Mouse (Mus musculus) embryonic facial prominence, embryonic 10.5 days (tissue): ENCODE results near the gene Srrm3. TPM values are rescaled to one million over a fixed set of nuclear protein-coding genes. Genes with fewer than 3 reads are reported as not detected.

Experiments
- DNase-seq: peaks from one replicate; pipeline ENCODE4 v3.0.0-alpha.2; 2017; ENCODE audit warnings: low spot score
- H3K27ac ChIP-seq: fragments of 300-500 bp; sonication (generic); replicated peaks from 2 replicates; pipeline ENCODE4 v1.5.1; 2016; ENCODE audit warnings: mild to moderate bottlenecking
- H3K27me3 ChIP-seq: fragments of 300-500 bp; sonication (generic); replicated peaks from 2 replicates; pipeline ENCODE4 v1.6.1; 2016; ENCODE audit warnings: low read depth, mild to moderate bottlenecking; ENCODE audit not compliant: poor library complexity, severe bottlenecking
- H3K36me3 ChIP-seq: fragments of 300-500 bp; sonication (generic); replicated peaks from 2 replicates; pipeline ENCODE4 v1.6.1; 2016; ENCODE audit warnings: mild to moderate bottlenecking, moderate library complexity
- H3K4me1 ChIP-seq: fragments of 300-500 bp; sonication (generic); 2 replicates; pipeline ENCODE4 v1.6.1; 2016
- H3K4me3 ChIP-seq: fragments of 300-500 bp; sonication (generic); 2 replicates; pipeline ENCODE4 v1.5.1; 2016; ENCODE audit warnings: mild to moderate bottlenecking, moderate library complexity
- H3K9me3 ChIP-seq: fragments of 300-500 bp; sonication (generic); 2 replicates; pipeline ENCODE4 v1.6.1; 2016; ENCODE audit warnings: mild to moderate bottlenecking
- WGBS: fragments of 180-500 bp; shearing (Covaris S2); methylation state at CpG from one replicate; pipeline ENCODE4 v1.1.7; 2016; 5-methylcytosine and 5-hydroxymethylcytosine counted together
- polyA plus RNA-seq: library from polyadenylated mRNA; unstranded; fragments of >200 nt; fragmentation: Nextera tagmentation; extraction: Ambion mirVana; gene quantifications from 2 replicates; pipeline ENCODE4 v1.2.1, GENCODE M21; 2016

Gene Srrm3
- polyA plus RNA-seq, 1 experiment from 2014 or later, result 5.3 TPM

DNA sequence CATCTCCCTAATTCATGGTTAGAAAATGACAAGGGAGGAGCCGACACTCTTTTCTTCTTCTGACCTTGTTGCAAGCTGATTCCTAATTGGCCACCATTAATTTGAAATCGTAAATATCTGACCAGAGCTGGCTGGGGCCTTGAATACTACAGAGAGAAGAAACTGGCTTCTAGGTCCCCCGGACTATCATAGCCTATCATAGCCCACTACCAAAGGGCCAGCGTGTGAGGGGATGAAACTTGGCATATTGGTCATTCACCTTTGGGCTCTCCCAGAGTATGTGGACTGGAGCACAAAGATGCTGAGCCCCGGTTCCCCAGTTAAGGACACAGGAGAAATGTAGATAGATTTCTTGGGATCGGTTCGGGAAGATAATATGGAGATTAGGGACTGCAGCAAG, 96.4 kb downstream of the Srrm3 start:
- Histone ChIP-seq H3K36me3 (peaks cover 37% of the 10 kb centered on the region), H3K4me1 (peaks cover 18% of the 10 kb centered on the region), H3K27me3 (no peaks in the 10 kb centered on the region), H3K4me3 (peak overlapping the region; percentile 55), H3K9me3 (no peaks in the 10 kb centered on the region), H3K27ac (peak overlapping the region; percentile 86)
- no peak for DNase-seq
- WGBS, result 29% methylated on average over 7 of the region's 7 CpGs

DNA sequence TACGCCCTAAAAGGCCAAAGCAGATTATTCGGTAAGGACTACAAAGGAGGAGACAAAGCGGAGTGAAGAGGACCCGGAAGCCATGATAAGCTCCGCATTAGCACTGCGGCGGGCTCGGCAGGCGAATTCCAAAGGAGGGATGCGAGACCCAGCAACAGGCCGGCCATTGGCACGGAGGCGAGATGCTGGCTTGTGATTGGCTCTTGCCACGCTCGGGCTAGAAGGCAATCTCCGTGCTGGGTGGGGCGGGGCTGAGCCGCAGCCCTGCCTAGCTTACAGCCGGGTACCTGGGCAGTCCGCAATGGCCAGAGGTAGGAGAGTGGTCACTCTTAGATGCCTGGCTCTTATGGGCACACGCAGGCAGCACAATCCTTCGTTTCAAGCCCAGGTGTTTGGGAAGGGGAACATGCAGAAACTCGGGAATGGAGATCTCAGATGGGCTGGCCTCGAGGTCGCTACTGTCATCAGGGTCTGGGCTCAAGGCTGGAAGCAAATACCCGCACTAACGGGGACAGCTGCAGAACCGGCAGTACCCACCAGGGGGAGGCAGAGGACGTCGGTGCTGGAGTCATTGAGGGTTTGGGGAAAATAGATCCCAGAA, 97.0 kb downstream of the Srrm3 start:
- Histone ChIP-seq H3K36me3 (peaks cover 42% of the 10 kb centered on the region), H3K4me3 (peak overlapping the region; percentile 55), H3K27me3 (no peaks in the 10 kb centered on the region), H3K9me3 (no peaks in the 10 kb centered on the region), H3K4me1 (peaks cover 18% of the 10 kb centered on the region), H3K27ac (peak overlapping the region; percentile 86)
- DNase-seq, result peak; percentile 94
- under 1% methylated on average over 30 of the region's 30 CpGs for WGBS

DNA sequence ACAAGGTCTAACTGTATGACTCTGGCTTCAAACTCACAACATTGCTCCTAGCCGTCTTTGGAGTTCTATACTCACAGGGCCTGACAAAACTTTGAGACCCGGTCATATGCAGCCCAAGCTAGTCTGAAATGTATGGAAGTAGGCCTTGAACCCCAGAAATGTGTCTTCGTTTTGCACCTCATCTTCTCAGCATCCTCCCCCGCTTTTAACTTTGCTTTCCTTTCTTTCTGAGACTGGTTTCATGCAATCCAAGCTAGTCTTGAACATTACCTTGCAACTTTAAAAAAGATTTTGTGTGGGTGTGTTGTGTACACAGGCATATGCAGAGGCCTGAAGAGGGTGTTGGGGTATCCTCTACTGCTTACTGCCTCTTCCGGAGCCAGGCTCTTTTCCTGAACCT, 97.6 kb downstream of the Srrm3 start:
- no peak for DNase-seq
- Histone ChIP-seq H3K4me3 (peak overlapping the region; percentile 55; the same call in 1 of the 2 replicates), H3K36me3 (peaks cover 48% of the 10 kb centered on the region), H3K9me3 (no peaks in the 10 kb centered on the region), H3K27ac (no peak overlapping the region), H3K4me1 (peaks cover 18% of the 10 kb centered on the region), H3K27me3 (no peaks in the 10 kb centered on the region)
- WGBS, result 69% methylated on average over 5 of the region's 5 CpGs

DNA sequence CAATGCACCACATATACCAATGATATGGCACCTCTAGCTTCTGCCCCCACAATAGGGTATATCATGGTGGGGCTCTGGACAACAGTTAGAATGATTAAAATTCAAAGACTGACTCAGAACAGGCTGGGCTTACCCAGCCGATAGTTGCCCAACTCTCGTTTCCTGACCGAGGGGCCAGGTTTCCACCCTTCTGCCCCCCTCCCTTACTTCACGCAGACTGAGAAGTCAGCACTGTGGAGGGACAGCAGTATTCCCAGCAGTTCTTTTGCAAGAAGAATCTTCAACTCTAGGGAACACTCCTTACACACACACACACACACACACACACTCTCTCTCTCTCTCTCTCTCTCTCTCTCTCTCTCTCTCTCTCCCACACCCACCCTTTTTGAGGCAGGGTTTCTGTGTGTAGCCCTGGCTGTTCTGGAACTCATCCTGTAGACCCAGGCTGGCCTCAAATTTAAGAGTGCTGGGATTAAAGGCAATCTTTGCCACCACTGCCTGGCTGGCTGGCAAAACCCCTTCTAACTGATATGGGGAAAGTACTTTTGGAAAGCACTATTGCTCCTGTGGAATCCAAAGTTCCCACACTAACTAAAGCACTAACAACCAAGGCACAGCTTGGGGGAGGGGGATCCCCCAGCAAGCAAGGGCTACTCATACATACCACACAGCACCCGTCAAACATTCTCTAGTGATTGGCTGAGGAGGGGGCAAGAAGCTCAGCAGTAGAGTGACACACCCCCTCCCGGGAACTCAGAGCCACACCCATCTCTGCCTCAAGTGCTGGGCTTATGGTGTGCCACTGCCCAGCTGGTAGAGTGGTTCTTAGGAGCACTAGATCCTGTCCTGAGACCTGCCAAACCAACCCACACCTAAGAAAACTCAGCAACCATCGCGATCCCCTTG, 98.9 kb downstream of the Srrm3 start:
- Histone ChIP-seq H3K36me3 (peaks cover 61% of the 10 kb centered on the region), H3K4me3 (no peak overlapping the region), H3K27me3 (no peaks in the 10 kb centered on the region), H3K27ac (no peak overlapping the region), H3K4me1 (peaks cover 18% of the 10 kb centered on the region), H3K9me3 (no peaks in the 10 kb centered on the region)
- no peak for DNase-seq
- 73% methylated on average over 8 of the region's 8 CpGs for WGBS

DNA sequence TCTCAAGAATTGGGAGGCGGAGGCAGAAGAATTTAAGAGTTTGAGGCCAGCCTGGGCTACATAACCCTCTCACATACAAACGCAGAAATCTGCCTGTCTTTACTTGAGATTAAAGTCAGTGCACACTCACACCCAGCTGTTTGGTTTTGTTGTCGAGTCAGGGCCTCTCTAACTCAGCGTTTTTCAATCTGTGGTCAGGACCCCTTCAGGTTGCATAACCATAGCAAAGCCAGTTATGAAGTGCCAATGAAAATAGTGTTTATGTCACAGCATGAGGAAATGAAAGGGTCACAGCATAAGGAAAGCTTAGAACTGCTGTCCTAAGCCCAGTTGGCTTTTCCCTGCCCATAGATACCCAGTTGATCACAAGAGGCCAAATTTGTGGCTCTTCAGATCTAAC, 100.2 kb downstream of the Srrm3 start:
- Histone ChIP-seq H3K27ac (no peak overlapping the region), H3K4me3 (no peak overlapping the region), H3K36me3 (peaks cover 74% of the 10 kb centered on the region), H3K4me1 (peaks cover 18% of the 10 kb centered on the region), H3K27me3 (no peaks in the 10 kb centered on the region), H3K9me3 (no peaks in the 10 kb centered on the region)
- WGBS, result 89% methylated on average over 4 of the region's 4 CpGs
- DNase-seq, result no peak

DNA sequence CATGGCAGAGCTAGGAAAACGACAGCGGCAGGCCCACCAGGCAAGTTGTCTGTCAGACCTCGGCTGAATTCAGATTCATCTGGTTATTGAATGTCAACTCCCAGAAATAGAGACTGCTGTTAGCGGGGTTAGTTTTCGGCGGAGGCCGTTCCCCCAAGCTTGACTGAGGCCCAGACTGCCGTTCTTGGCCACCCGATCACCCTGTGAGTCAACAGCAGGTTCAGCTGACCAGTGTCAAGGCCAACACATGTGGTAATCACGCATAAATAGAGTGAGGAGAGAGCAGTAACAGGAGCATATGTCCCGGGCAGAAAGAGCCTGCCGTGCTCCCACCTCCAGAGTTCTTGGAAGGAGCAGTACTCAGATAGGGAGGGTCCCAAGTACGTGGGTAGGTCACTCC, 100.6 kb downstream of the Srrm3 start:
- DNase-seq, result no peak
- H3K9me3 ChIP-seq, result no peaks in the 10 kb centered on the region
- no peak overlapping the region for H3K4me3 ChIP-seq
- H3K36me3 ChIP-seq, result peaks cover 78% of the 10 kb centered on the region
- WGBS, result 86% methylated on average over 13 of the region's 13 CpGs
- peaks cover 18% of the 10 kb centered on the region for H3K4me1 ChIP-seq
- H3K27ac ChIP-seq, result no peak overlapping the region
- no peaks in the 10 kb centered on the region for H3K27me3 ChIP-seq

DNA sequence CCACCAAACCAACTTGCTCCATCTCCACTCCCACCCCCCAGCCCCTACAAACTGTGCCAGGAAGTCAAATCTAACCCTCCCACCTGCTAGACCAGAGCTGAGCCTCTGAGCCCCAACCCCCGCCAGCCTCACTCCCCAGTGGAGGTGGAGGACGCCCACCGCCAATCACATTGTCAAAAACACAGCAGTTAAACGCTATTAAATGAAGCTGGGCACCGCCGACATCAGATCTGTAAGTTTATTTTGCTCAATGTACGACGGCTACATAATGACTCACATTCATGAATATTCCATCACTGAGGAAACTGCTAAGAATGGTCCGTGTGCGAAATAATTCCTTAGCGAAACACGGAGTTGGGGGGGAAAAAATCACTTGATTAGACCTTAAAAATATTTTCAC, 101.5 kb downstream of the Srrm3 start:
- peaks cover 88% of the 10 kb centered on the region for H3K36me3 ChIP-seq
- 88% methylated on average over 12 of the region's 12 CpGs for WGBS

DNA sequence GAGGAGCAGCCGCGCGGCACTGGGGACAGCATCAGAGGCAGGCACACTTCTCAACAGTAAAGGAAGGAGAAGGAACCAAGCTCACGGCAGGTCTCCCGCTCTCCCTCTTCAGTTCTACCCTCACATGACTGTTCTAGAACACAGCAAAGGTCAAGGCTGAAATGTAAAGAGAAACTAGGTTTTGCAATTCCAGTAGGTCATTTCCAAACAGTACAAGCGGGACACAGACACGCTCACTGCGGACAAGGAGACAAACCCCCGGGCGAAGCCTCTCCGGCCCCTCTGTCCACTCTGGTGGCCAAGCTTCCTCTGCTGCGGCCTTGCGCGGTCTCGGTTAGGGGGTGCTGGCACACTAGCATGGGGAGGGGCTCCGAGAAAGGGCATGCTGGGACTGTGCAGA, 102.3 kb downstream of the Srrm3 start:
- no peak overlapping the region for H3K27ac ChIP-seq
- H3K27me3 ChIP-seq, result no peaks in the 10 kb centered on the region
- peaks cover 96% of the 10 kb centered on the region for H3K36me3 ChIP-seq
- H3K4me1 ChIP-seq, result peaks cover 6% of the 10 kb centered on the region; the same call in 1 of the 2 replicates
- 95% methylated on average over 16 of the region's 16 CpGs for WGBS
- DNase-seq, result no peak
- no peak overlapping the region for H3K4me3 ChIP-seq
- H3K9me3 ChIP-seq, result no peaks in the 10 kb centered on the region

More for the DNA sequence above, 101.5 kb downstream of the Srrm3 start:
- no peaks in the 10 kb centered on the region for H3K9me3 ChIP-seq
- H3K4me1 ChIP-seq, result peaks cover 13% of the 10 kb centered on the region
- no peaks in the 10 kb centered on the region for H3K27me3 ChIP-seq
- H3K27ac ChIP-seq, result no peak overlapping the region
- DNase-seq, result no peak
- H3K4me3 ChIP-seq, result no peak overlapping the region

DNA sequence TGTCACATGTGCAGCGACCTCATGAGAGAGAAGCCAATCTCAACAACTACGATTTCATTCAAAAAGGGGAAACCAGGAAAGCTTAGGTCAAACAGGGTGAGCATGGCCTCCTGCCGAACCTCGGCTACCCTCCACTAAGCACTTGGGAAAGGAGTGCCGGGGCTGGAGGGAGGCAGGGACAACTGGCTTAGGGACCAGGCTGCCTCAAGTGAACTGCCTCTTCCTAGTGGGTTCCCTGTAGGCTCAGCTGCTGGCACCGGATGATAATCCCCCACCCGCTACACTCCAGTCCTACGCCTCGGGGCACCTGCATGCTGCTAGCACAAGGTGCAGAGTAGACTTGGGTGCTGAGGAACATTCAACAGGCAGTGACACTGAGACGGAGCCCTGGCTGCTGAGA, 103.0 kb downstream of the Srrm3 start:
- DNase-seq, result no peak
- Histone ChIP-seq H3K36me3 (peaks cover 99% of the 10 kb centered on the region), H3K9me3 (no peaks in the 10 kb centered on the region), H3K4me3 (no peak overlapping the region), H3K4me1 (0 out of 2 replicates have a peak, but pooled peaks cover 3% of the 10 kb centered on the region), H3K27me3 (no peaks in the 10 kb centered on the region), H3K27ac (no peak overlapping the region)
- 91% methylated on average over 10 of the region's 10 CpGs for WGBS

DNA sequence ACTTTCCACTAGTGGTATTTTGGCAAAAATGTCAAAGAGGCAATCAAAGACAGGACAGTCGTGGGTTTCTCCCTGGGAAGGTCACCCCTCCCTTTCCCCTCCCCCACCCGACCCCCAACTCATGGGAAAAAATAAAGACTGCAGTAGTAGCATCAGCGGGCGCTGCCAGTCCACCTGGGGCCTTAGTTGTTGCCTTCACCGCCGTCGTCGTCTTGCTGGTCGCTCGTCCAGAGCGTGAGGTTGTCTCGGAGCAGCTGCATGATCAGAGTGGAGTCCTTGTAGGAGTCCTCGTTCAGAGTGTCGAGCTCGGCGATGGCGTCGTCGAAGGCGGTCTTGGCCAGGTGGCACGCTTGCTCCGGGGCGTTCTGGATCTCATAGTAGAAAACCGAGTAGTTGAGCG, 104.1 kb downstream of the Srrm3 start:
- no peaks in the 10 kb centered on the region for H3K4me1 ChIP-seq
- 93% methylated on average over 25 of the region's 25 CpGs for WGBS
- H3K36me3 ChIP-seq, result peaks cover 99% of the 10 kb centered on the region

DNA sequence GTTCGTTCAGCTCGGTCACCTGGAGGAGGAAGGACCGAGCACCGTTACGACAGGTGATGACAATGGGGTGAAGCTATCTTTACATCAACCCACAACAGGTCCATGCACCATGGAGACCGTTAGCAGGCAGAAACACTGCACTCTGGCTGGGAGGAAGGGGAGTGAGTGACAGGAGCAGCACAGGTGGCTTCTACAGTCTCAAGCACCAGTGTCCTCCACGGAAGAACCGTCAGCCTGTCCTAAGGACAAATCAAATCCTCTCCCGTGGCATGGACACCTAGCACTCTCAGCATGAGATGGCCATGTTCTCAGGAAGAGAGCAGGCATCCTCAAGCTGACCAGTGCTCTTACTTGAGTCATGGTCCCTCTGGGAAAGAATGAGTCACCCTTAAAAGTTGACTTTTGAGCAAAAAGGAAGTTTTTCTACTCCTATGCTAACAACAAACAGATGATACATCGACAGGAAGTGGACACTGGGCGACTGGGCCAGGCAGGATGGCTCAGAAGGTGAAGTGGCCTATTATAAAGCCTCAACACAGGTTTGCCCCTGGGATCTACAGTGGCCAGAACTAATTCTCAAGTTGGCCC, 105.0 kb downstream of the Srrm3 start:
- Histone ChIP-seq H3K27me3 (no peaks in the 10 kb centered on the region), H3K27ac (no peak overlapping the region), H3K4me3 (no peak overlapping the region), H3K36me3 (peaks cover 99% of the 10 kb centered on the region), H3K9me3 (no peaks in the 10 kb centered on the region), H3K4me1 (no peaks in the 10 kb centered on the region)
- DNase-seq, result no peak
- WGBS, result 90% methylated on average over 11 of the region's 11 CpGs

More for the DNA sequence above, 104.1 kb downstream of the Srrm3 start:
- no peak overlapping the region for H3K27ac ChIP-seq
- H3K9me3 ChIP-seq, result no peaks in the 10 kb centered on the region
- H3K27me3 ChIP-seq, result no peaks in the 10 kb centered on the region
- no peak for DNase-seq
- H3K4me3 ChIP-seq, result no peak overlapping the region

DNA sequence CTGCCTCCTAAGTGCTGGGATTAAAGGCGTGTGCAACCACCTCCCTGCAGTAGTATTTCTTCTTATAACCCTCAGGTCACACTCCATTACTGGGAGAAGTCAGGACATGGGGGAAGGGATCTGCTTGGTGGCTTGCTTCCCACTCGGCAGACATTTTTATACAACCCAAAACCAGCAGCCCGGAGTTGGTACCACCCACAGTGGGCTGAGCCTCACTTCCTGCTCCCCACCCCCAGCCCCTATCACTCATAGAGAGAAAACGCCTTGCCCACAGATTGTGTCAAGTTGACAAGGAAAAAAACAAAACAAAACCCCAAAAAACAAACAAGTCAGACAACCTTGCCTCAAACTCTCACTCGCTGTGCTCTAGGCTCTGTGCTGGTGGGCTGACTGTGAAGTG, 106.5 kb downstream of the Srrm3 start:
- 90% methylated on average over 5 of the region's 5 CpGs for WGBS
- Histone ChIP-seq H3K27ac (no peak overlapping the region), H3K36me3 (peaks cover 99% of the 10 kb centered on the region), H3K27me3 (no peaks in the 10 kb centered on the region), H3K4me3 (no peak overlapping the region), H3K9me3 (no peaks in the 10 kb centered on the region), H3K4me1 (no peaks in the 10 kb centered on the region)
- no peak for DNase-seq
